Mouse (Mus musculus) neural tube, embryonic 12.5 days (tissue): Measurements from ENCODE around the gene Amotl2. TPM values are rescaled to one million over a fixed set of nuclear protein-coding genes. Genes with fewer than 3 reads are reported as not detected.

ENCODE experiments used
- ATAC-seq: fragments of 200-750 bp; cut with Nextera tagmentation; 2 replicates; pipeline ENCODE4 v1.8.0; 2017; ENCODE audit warnings: low read depth, mild to moderate bottlenecking, moderate TSS enrichment, moderate library complexity; ENCODE audit not compliant: low FRiP score
- H3K27ac ChIP-seq: fragments of 300-500 bp; sonication (generic); 2 replicates; pipeline ENCODE4 v1.5.1; 2016
- H3K27me3 ChIP-seq: fragments of 300-500 bp; sonication (generic); replicated peaks from 2 replicates; pipeline ENCODE4 v1.6.1; 2016; ENCODE audit warnings: mild to moderate bottlenecking
- H3K36me3 ChIP-seq: fragments of 300-500 bp; sonication (generic); 2 replicates; pipeline ENCODE4 v1.6.1; 2016; ENCODE audit warnings: mild to moderate bottlenecking
- H3K4me1 ChIP-seq: fragments of 300-500 bp; sonication (generic); 2 replicates; pipeline ENCODE4 v1.6.1; 2016
- H3K4me2 ChIP-seq: fragments of 300-500 bp; sonication (generic); replicated peaks from 2 replicates; pipeline ENCODE4 v1.6.1; 2016; ENCODE audit warnings: mild to moderate bottlenecking
- H3K4me3 ChIP-seq: fragments of 300-500 bp; sonication (generic); 2 replicates; pipeline ENCODE4 v1.5.1; 2016
- H3K9ac ChIP-seq: fragments of 300-500 bp; sonication (generic); 2 replicates; pipeline ENCODE4 v1.6.1; 2016; ENCODE audit warnings: mild to moderate bottlenecking
- H3K9me3 ChIP-seq: fragments of 300-500 bp; sonication (generic); 2 replicates; pipeline ENCODE4 v1.6.1; 2016; ENCODE audit warnings: mild to moderate bottlenecking
- WGBS: fragments of 180-500 bp; shearing (Covaris S2); methylation state at CpG from one replicate; pipeline ENCODE4 v1.1.7; 2016; 5-methylcytosine and 5-hydroxymethylcytosine counted together
- polyA plus RNA-seq: library from polyadenylated mRNA; unstranded; fragments of >200 nt; fragmentation: Nextera tagmentation; extraction: Ambion mirVana; gene quantifications from 2 replicates; pipeline ENCODE4 v1.2.1, GENCODE M21; 2016

Gene Amotl2
- polyA plus RNA-seq, 1 experiment from 2014 or later = 129 TPM

- Histone ChIP-seq H3K4me3 (no peak overlapping the region), H3K9me3 (no peaks in the 10 kb centered on the region), H3K36me3 (no peaks in the 10 kb centered on the region), H3K27me3 (no peaks in the 10 kb centered on the region), H3K27ac (no peak overlapping the region), H3K9ac (no peak overlapping the region), H3K4me1 (no peaks in the 10 kb centered on the region; the same call in 1 of the 2 replicates), H3K4me2 (no peak overlapping the region)
- no peak for ATAC-seq
- 94% methylated on average over 3 of the region's 3 CpGs for WGBS
Observed at GRCm38 (mm10) chr9:102766741-102767140, 50.3 kb downstream of the Amotl2 start.

- H3K36me3 ChIP-seq = no peaks in the 10 kb centered on the region
- no peak overlapping the region for H3K9ac ChIP-seq
- no peak overlapping the region for H3K4me3 ChIP-seq
- H3K4me1 ChIP-seq = no peaks in the 10 kb centered on the region; the same call in 1 of the 2 replicates
- no peak for ATAC-seq
- H3K9me3 ChIP-seq = no peaks in the 10 kb centered on the region
- no peak overlapping the region for H3K4me2 ChIP-seq
- 74% methylated on average over 3 of the region's 3 CpGs for WGBS
- no peak overlapping the region for H3K27ac ChIP-seq
- H3K27me3 ChIP-seq = no peaks in the 10 kb centered on the region
Observed at GRCm38 (mm10) chr9:102769257-102769656, 52.8 kb downstream of the Amotl2 start.

- 90% methylated on average over 16 of the region's 16 CpGs for WGBS
- Histone ChIP-seq H3K9me3 (no peaks in the 10 kb centered on the region), H3K36me3 (no peaks in the 10 kb centered on the region), H3K9ac (no peak overlapping the region), H3K4me3 (no peak overlapping the region), H3K4me1 (no peaks in the 10 kb centered on the region; the same call in 1 of the 2 replicates), H3K27ac (no peak overlapping the region), H3K27me3 (no peaks in the 10 kb centered on the region), H3K4me2 (no peak overlapping the region)
- no peak for ATAC-seq
Observed at GRCm38 (mm10) chr9:102770190-102770589, 53.7 kb downstream of the Amotl2 start.

- no peaks in the 10 kb centered on the region for H3K9me3 ChIP-seq
- H3K36me3 ChIP-seq = no peaks in the 10 kb centered on the region
- H3K27me3 ChIP-seq = no peaks in the 10 kb centered on the region
- no peak overlapping the region for H3K4me3 ChIP-seq
- H3K4me2 ChIP-seq = no peak overlapping the region
- no peak overlapping the region for H3K27ac ChIP-seq
- no peaks in the 10 kb centered on the region; the same call in 1 of the 2 replicates for H3K4me1 ChIP-seq
- ATAC-seq = no peak
- no peak overlapping the region for H3K9ac ChIP-seq
- WGBS = 54% methylated on average over 21 of the region's 21 CpGs
Observed at GRCm38 (mm10) chr9:102771308-102771895, 54.9 kb downstream of the Amotl2 start.

GRCm38 (mm10) chr9:102777631-102778591 is 61.4 kb downstream of the Amotl2 start:
- Histone ChIP-seq H3K4me2 (no peak overlapping the region), H3K27ac (no peak overlapping the region), H3K9me3 (no peaks in the 10 kb centered on the region), H3K36me3 (no peaks in the 10 kb centered on the region), H3K27me3 (no peaks in the 10 kb centered on the region), H3K4me1 (peaks cover 6% of the 10 kb centered on the region; the same call in 1 of the 2 replicates), H3K4me3 (no peak overlapping the region), H3K9ac (no peak overlapping the region)
- ATAC-seq = no peak
- WGBS = 67% methylated on average over 18 of the region's 18 CpGs

GRCm38 (mm10) chr9:102779493-102779892 is 63.0 kb downstream of the Amotl2 start:
- H3K4me3 ChIP-seq = no peak overlapping the region
- WGBS = 5% methylated on average over 15 of the region's 15 CpGs
- H3K9ac ChIP-seq = no peak overlapping the region
- ATAC-seq = no peak
- no peaks in the 10 kb centered on the region for H3K9me3 ChIP-seq
- no peak overlapping the region for H3K4me2 ChIP-seq
- H3K36me3 ChIP-seq = no peaks in the 10 kb centered on the region
- H3K27ac ChIP-seq = no peak overlapping the region
- H3K4me1 ChIP-seq = peaks cover 15% of the 10 kb centered on the region
- H3K27me3 ChIP-seq = no peaks in the 10 kb centered on the region

Other genes starting within 250 kb of the Amotl2 start
- 0.24 and 0.31 TPM in 2 replicates for gene Ky, start 210.9 kb upstream of the Amotl2 start, polyA plus RNA-seq
- gene Anapc13, start 90.4 kb upstream of the Amotl2 start, polyA plus RNA-seq = 177 and 194 TPM in 2 replicates
- 47.2 and 53.9 TPM in 2 replicates for gene Cep63, start 90.1 kb upstream of the Amotl2 start, polyA plus RNA-seq
- gene Ryk, start 118.2 kb downstream of the Amotl2 start, polyA plus RNA-seq = 19.7 and 20.0 TPM in 2 replicates